Mouse (Mus musculus): ENCODE measurements around the gene Zmynd15. TPM values are rescaled to one million over a fixed set of nuclear protein-coding genes. Genes with fewer than 3 reads are reported as not detected.

Zmynd15 gene
- polyA plus RNA-seq, 1 experiment from 2014 or later, result 0.28 TPM

DNA sequence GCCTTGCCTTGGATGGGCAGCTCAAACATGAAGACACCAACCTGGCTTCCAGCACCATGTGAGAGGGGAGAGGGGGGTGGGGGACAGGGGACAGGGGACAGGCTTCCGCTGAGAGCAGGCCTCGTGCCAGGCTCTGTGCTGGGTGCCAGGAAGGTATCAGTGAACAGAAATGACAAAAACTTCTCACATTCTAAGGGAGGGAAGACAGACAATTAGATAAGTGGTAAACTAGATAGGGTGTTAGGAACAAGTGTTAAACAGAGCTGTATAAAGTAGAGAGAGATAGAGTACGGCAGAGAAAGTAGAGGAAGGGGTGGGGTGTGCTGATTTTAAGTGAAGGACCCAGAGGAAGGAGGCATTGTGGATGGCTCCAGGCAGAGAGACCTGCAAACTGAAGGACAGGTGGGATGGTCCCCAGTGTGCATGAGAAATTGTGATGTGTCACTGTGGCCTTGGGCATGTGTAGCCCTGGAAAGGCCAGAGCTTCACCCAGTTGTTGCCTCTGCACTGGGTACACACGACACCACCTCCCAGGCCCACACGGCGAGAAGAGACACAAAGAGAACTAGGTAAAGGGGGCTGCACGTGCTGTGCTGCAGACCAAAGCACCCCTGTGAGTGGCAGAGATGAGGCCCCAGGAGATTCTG lies 20.4 kb upstream of the Zmynd15 start:
- no peak overlapping the region for H3K9ac ChIP-seq
- H3K27me3 ChIP-seq (ENCODE audit: insufficient read depth, low read length), result no peaks in the 10 kb centered on the region
- no peak overlapping the region for H3K4me3 ChIP-seq (ENCODE audit: low read depth, low read length)
- no peaks in the 10 kb centered on the region for H3K9me3 ChIP-seq (ENCODE audit: low read depth, low read length)
- no peak for DNase-seq
- H3K36me3 ChIP-seq (ENCODE audit: insufficient read depth), result peaks cover 56% of the 10 kb centered on the region
- H3K4me1 ChIP-seq (ENCODE audit: insufficient read depth), result no peaks in the 10 kb centered on the region; the same call in 1 of the 2 replicates
- WGBS, result 89% methylated on average over 7 of the region's 7 CpGs
- H3K27ac ChIP-seq (ENCODE audit: low read depth), result no peak overlapping the region
- H3K4me2 ChIP-seq, result no peak overlapping the region
- no peak for TF ChIP-seq CTCF (IDR thresholded peaks at IDR 0.05; ENCODE audit: low read depth)
- ATAC-seq (ENCODE audit: insufficient read depth), result no peak

DNA sequence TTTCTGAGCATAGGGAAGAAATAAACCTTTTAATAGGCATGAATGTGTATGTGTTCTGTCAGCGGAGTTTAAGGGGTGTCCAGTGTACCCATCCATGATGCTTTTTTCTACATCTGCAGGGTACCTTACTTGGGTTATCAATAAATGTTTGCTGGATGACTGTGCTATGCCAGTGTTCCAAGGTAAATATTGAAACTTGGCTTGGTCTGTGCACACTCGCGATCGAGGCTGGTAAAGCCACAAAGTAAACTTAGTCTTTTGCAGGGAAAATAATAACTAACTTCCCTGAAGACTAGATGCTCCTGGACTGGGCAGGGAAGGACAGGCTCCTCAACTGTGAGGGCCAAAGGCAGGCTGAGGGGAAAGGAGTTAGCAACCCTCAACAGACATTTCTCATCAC lies 18.6 kb upstream of the Zmynd15 start:
- 68% methylated on average over 4 of the region's 4 CpGs for WGBS
- peaks cover 56% of the 10 kb centered on the region for H3K36me3 ChIP-seq (ENCODE audit: insufficient read depth)
- ATAC-seq (ENCODE audit: insufficient read depth), result no peak
- H3K4me2 ChIP-seq, result no peak overlapping the region
- no peak for DNase-seq
- no peak overlapping the region for H3K27ac ChIP-seq (ENCODE audit: low read depth)
- H3K27me3 ChIP-seq (ENCODE audit: insufficient read depth, low read length), result no peaks in the 10 kb centered on the region
- no peaks in the 10 kb centered on the region for H3K4me1 ChIP-seq (ENCODE audit: insufficient read depth)
- H3K9me3 ChIP-seq (ENCODE audit: low read depth, low read length), result no peaks in the 10 kb centered on the region
- no peak overlapping the region for H3K9ac ChIP-seq
- no peak for TF ChIP-seq CTCF (IDR thresholded peaks at IDR 0.05; ENCODE audit: low read depth)
- H3K4me3 ChIP-seq (ENCODE audit: low read depth, low read length), result no peak overlapping the region

DNA sequence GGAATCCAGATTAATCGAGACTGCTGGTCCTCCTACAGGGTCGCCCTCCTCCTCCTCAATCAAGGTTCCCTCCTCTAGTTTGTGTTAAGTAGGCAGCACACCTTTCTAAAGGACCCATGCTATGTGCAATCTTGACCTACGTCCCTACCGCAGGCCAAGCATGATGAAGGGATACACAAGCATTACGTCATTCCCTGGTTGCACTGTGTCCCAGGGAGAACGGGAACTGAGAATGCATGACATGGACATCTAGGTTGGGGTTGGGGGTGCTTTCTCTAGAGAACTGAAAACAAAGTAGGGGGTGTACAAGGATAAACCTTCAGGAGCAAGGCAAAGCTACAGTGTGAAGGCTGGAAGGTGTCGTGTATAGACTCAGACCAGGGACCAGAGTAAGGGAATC lies 17.4 kb upstream of the Zmynd15 start:
- ATAC-seq (ENCODE audit: insufficient read depth), result no peak
- 89% methylated on average over 7 of the region's 7 CpGs for WGBS

DNA sequence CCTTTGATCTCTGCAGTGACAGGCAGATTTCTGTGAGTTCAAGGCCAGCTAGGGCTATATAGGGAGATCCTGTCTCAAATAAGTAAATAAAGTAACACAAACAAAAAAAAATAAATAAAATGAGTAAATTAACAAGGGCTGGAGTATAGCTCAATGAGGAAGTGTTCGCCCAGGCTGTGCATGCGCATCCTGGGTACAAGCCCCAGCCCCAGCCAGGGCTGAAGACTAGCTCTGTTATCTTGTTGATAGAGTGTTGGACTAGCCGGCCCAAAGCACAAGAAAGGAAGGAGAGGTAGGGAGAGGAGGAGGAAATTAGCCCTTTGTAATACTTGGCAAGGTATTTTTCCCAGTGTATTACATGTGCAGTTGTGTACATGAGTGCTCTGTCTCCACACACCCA lies 15.3 kb upstream of the Zmynd15 start:
- no peaks in the 10 kb centered on the region for H3K27me3 ChIP-seq (ENCODE audit: insufficient read depth, low read length)
- TF ChIP-seq CTCF (IDR thresholded peaks at IDR 0.05; ENCODE audit: low read depth), result no peak
- DNase-seq, result no peak
- no peak for ATAC-seq (ENCODE audit: insufficient read depth)
- no peak overlapping the region for H3K4me3 ChIP-seq (ENCODE audit: low read depth, low read length)
- no peaks in the 10 kb centered on the region for H3K9me3 ChIP-seq (ENCODE audit: low read depth, low read length)
- whole genome bisulfite sequencing, result 70% methylated on average over 3 of the region's 3 CpGs
- peaks cover 26% of the 10 kb centered on the region for H3K36me3 ChIP-seq (ENCODE audit: insufficient read depth)
- H3K4me2 ChIP-seq, result no peak overlapping the region
- H3K9ac ChIP-seq, result no peak overlapping the region
- H3K27ac ChIP-seq (ENCODE audit: low read depth), result no peak overlapping the region
- no peaks in the 10 kb centered on the region for H3K4me1 ChIP-seq (ENCODE audit: insufficient read depth)

More for the DNA sequence above, 17.4 kb upstream of the Zmynd15 start:
- no peaks in the 10 kb centered on the region for H3K4me1 ChIP-seq (ENCODE audit: insufficient read depth)
- no peaks in the 10 kb centered on the region for H3K9me3 ChIP-seq (ENCODE audit: low read depth, low read length)
- no peak for DNase-seq
- no peak for TF ChIP-seq CTCF (IDR thresholded peaks at IDR 0.05; ENCODE audit: low read depth)
- H3K27me3 ChIP-seq (ENCODE audit: insufficient read depth, low read length), result no peaks in the 10 kb centered on the region
- no peak overlapping the region for H3K4me3 ChIP-seq (ENCODE audit: low read depth, low read length)
- H3K4me2 ChIP-seq, result no peak overlapping the region
- H3K36me3 ChIP-seq (ENCODE audit: insufficient read depth), result peaks cover 46% of the 10 kb centered on the region
- no peak overlapping the region for H3K9ac ChIP-seq
- no peak overlapping the region for H3K27ac ChIP-seq (ENCODE audit: low read depth)

DNA sequence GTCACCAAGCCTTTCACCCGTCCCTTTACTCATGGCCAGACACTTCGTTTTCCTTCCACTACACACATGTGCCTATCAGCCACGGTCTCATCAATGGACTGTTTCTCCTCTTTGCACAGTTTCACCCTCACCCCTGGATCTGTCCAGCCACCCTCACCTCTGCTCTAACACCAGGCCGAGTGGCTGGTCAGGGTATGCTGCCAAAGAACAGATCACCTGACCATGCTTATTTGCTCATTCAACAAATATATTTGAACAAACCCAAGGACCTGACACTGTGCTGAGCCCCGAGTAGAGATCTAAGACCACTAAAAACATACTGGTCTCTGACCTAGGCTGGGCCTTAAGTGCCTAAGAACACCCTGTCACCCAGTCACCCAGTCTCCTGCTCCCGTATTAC lies 14.6 kb upstream of the Zmynd15 start:
- H3K9me3 ChIP-seq (ENCODE audit: low read depth, low read length), result no peaks in the 10 kb centered on the region
- H3K27me3 ChIP-seq (ENCODE audit: insufficient read depth, low read length), result no peaks in the 10 kb centered on the region
- no peak overlapping the region for H3K27ac ChIP-seq (ENCODE audit: low read depth)
- no peak overlapping the region for H3K9ac ChIP-seq
- H3K4me3 ChIP-seq (ENCODE audit: low read depth, low read length), result no peak overlapping the region
- TF ChIP-seq CTCF (IDR thresholded peaks at IDR 0.05; ENCODE audit: low read depth), result no peak
- peaks cover 19% of the 10 kb centered on the region for H3K36me3 ChIP-seq (ENCODE audit: insufficient read depth)
- no peak overlapping the region for H3K4me2 ChIP-seq
- DNase-seq (no peak), ATAC-seq (ENCODE audit: insufficient read depth) (no peak)
- H3K4me1 ChIP-seq (ENCODE audit: insufficient read depth), result no peaks in the 10 kb centered on the region
- WGBS, result 56% methylated on average over 6 of the region's 6 CpGs

DNA sequence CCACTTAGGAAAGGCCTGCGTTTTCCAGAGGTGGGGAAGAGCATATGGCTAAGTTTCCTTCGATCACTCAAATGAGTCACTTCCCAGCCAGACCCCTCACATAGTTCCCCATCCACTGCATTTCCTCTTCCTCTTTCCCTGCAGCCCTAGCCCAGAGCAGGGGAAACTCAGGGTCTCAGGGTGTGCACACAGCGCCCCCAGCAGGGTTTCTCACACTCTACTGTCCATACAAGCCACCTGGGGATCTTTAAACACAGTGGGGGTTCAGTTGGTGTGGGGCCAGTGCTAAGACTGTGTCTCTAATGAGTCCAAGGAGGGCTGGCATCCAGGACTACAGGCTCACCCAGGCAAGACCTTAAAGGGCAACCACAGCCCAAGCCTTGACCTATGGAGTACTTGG lies 12.5 kb upstream of the Zmynd15 start:
- Histone ChIP-seq H3K4me1 (ENCODE audit: insufficient read depth) (0 out of 2 replicates have a peak, but pooled peaks cover 3% of the 10 kb centered on the region), H3K9me3 (ENCODE audit: low read depth, low read length) (no peaks in the 10 kb centered on the region), H3K9ac (no peak overlapping the region), H3K4me3 (ENCODE audit: low read depth, low read length) (no peak overlapping the region), H3K4me2 (no peak overlapping the region), H3K27me3 (ENCODE audit: insufficient read depth, low read length) (no peaks in the 10 kb centered on the region), H3K36me3 (ENCODE audit: insufficient read depth) (0 out of 2 replicates have a peak, but pooled peaks cover 5% of the 10 kb centered on the region), H3K27ac (ENCODE audit: low read depth) (no peak overlapping the region)
- WGBS, result 44% methylated on average over 3 of the region's 3 CpGs
- DNase-seq, result peak; percentile 3
- no peak for TF ChIP-seq CTCF (IDR thresholded peaks at IDR 0.05; ENCODE audit: low read depth)
- no peak for ATAC-seq (ENCODE audit: insufficient read depth)

DNA sequence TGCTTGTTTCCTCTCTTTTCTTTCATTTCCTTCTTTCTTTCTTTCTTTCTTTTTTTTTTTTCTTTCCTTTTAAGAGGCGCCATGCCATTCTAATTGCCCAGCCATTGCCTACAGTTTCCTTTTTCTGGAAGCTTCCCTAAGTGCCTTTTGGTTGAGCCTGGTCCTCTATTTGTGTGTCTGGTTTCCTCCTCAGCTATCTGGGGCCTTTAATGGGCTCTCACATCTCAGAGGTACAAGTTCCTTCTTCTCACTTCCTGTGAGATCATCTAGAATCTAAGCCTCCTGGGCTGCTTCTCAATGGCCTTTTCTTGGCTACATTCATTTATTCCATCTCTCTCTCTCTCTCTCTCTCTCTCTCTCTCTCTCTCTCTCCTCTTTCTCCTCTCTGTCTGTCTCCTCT lies 11.9 kb upstream of the Zmynd15 start:
- Histone ChIP-seq H3K27ac (ENCODE audit: low read depth) (no peak overlapping the region), H3K9me3 (ENCODE audit: low read depth, low read length) (no peaks in the 10 kb centered on the region), H3K27me3 (ENCODE audit: insufficient read depth, low read length) (no peaks in the 10 kb centered on the region), H3K4me2 (no peak overlapping the region), H3K9ac (no peak overlapping the region), H3K36me3 (ENCODE audit: insufficient read depth) (0 out of 2 replicates have a peak, but pooled peaks cover 1% of the 10 kb centered on the region), H3K4me3 (ENCODE audit: low read depth, low read length) (no peak overlapping the region), H3K4me1 (ENCODE audit: insufficient read depth) (peaks cover 5% of the 10 kb centered on the region; the same call in 1 of the 2 replicates)
- ATAC-seq (ENCODE audit: insufficient read depth) (no peak), DNase-seq (no peak)
- TF ChIP-seq CTCF (IDR thresholded peaks at IDR 0.05; ENCODE audit: low read depth), result no peak
- WGBS, result 84% methylated on average over 1 of the region's 1 CpGs
